Mouse (Mus musculus) kidney, adult 11 months (tissue): ENCODE results near the gene Ampd2.

Source experiments
- DNase-seq: peaks from one replicate; pipeline ENCODE4 v3.0.0; 2022

The Ampd2 gene

DNA sequence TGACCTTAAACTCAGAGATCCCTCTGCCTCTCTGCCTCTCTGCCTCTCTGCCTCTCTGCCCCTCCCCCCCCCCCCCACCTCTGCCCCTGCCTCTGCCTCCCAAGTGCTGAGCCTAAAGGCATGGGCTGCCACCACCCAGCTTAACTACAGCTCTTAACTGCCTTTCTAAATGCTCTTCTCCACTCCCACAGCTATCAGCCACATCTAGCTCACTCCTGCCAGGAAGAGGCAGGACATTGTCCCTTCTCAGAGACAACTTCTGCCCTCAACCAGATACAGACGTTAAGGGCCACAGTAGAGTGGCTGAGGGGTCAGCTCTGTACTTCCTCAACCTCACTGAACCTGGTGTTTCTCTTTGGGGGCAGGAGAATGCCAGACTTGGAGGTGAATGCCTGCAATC lies 17.6 kb downstream of the Ampd2 start:
- DNase-seq, result no peak

DNA sequence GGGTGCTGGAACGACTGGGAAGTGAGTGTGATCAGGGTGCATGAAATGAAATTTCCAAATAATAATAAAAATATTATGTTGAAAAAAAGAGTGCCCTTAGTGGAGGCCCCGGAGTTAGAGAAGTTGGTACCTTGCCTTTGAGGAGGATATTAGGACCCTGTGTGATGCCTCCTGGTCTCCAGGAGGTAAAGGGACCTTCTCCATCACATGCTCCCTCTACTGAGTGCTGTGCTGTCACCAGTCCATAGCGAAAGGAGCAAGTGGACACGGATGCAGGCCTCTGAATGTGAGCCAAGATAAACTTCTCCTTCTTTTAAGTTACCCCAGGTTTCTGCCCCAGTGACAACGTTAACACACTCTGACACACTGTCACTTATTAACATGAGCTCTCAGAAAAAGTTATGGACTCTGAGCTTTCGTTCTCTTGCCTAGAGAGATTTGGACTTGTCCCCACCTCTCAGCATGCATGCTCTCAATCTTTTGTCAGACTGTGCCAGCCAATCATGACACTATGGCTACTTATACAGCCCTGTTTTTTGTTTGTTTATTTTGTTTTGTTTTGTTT lies 19.0 kb downstream of the Ampd2 start:
- peak; percentile 75 for DNase-seq

DNA sequence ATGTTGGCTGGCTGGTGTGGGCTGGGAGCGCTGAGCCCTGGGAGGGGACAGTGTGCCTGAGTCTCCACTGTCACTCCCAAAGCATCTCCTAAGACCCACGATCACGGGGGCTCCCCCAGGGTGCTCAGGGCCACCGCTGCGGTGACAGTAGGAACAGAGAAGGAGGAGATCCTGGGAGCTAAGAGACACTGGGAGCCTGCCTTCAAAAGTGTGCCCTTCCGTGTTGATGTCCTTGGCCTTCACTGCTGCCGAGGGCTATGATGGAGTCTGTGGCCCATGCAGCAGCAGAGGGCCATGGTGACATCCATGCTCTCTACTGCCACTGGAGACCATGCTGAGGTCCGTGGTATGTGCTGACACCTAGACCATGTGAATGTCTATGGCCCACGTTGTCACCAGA lies 20.9 kb downstream of the Ampd2 start:
- DNase-seq, result no peak

DNA sequence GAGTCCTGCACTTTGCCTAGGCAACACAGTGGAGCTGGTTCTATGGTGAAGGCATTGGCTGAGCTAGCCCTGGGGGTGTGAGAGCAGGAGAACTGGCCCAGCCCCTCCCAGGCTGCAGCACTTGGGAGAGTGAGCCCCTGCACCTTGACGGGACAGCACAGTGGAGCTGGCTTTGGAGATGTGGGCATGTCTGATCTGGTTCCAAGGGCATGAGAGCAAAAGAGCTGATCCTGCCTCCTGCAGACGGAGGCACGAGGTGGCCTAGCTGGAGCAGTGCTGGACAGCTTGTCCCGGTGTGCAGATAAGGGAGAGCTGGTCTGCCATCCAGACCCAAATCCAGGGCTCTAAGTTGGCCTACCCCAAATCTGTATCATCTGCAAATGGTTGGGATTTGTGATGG lies 21.8 kb downstream of the Ampd2 start:
- no peak for DNase-seq

DNA sequence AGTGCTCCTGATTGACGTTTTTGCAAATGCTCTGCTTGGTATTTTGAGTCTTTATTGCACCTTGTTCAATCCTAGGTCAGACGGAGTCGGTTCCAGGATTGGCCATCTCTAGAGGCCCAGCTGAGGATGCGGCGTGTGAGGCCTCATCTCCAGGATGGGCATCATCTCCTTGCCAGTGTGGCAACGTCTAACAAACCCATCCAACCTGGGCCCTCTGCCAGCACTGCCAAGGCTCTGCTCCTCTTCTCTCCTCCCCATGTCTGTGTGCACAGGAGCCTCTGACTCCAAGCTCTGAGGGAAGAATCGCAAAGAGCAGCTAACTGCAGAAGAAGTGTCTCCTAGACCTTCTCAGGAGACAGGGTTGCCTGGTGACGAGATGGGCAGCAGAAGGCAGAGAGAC lies 23.8 kb downstream of the Ampd2 start:
- DNase-seq, result no peak

DNA sequence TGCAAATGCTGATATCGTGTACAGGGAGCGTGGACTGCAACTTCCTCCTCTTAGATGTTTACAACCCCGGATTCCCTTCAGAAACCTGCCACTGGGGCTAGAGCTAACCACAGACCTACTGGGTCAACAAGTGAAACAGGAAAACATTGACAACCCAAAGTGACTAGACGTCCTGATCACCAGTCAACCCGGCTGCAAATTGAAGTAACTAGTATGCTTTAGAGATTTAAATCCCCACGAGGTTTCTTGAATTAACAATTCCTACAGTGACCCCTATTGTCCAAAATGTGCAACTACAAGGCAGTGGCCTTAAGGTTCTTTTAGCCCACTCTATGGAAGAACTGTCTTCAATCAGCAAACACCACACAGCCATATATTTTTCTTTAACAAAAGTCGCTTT lies 25.0 kb downstream of the Ampd2 start:
- DNase-seq, result no peak

DNA sequence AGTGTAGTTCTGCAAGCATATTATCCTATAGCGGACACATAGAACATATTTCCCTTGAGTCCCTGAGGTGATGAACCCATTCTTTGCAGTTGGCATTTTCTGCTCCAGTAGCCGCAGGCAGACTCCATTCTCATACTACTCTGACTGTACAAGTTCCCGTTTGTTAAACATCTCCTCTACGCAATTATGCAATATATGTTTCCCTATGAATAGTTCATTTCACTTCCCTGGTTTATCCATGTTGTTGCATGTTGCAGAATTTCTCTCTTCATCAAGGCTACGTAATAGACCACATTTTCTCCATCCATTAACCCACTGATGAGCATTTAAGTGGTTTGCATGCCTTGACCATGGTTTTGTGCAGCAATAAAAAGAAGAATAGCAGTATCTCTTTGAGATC lies 36.0 kb downstream of the Ampd2 start:
- DNase-seq, result no peak

DNA sequence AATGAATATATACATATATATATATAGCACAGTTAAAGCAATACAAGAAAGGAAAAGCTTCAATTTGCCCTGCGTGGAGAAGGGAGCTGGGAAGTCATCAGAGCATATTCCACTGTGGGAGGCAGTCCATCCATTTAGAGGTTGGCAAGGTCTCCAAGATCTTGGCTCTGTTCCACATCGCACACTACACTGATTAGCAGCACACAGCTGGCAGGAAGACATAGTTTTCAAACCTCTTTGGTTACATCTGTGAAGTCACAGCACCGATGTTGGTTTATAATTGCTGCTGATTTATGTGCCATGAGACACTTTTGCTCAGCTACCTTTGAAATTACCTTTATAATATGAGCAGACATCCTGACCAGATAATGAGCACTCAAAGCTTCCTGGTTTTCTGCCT lies 38.1 kb downstream of the Ampd2 start:
- DNase-seq, result no peak

DNA sequence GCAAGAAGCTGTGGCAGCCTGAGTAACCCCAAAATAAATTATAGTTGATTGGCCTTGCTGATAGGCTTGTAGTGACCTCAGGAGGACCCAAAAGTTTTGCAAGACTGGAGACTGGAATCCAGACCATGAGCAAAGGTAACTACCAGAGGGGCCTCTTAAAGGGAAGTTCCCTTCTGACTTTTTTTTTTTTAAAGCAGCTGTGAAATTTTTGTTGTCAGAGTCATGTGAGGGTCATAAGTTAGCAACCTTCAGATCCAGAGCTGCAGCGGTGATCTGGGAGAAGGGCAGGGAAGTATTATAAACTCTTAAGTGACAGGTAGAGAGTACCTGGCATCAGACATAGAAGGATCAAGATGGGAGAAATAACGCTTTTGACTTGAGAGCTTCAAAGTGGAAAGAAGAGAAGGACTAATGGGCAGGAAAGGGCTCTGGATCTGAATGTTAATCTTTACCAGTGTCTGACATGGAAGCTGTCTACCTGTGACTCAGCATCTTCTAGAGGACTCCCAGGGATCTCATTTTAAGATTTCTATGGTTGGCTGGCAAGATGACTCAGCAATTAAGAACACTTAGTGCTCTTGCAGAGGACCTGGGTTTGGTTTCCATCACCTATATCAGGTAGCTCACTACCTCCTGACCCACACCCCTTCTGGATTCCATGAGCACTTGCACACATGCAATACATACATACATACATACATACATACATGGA lies 39.4 kb downstream of the Ampd2 start:
- DNase-seq, result no peak

DNA sequence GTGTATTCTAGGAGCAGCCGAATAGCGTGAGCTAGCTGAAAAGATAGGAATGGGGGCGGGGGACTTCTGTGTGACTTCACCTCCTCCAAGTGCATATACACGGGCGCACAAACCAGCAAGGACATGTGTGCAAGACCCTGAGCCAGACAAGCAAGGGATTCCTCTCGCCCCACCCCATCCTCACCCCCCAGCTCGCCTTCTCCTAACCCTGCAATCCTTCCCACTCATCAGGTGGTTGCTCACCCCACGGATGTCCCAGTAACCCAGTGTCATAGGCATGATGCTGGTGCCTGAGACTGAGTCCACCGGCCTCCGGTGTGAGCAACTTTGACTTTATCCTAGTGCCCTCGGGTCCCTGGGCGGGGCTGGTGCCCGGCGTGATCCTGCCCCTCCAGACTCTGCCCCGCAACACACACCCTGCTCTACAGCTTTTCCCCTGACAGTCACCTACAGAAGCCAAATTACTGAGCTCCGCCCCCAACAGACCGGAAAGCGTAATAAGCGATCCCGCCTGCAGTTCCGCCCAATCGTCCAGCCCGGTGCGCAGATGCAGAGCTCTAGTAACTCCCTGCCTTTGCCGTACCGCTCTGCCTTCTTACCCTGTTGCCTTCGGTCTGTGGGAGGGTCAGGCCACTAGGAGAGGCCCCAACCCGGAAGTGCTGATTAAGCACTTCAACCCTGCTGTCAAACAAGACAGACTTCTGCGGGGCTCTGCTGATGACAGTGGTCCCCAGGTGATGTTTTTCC lies 41.9 kb downstream of the Ampd2 start, which contains the start of gene Gstm4:
TSS of gene Gstm4 (minus strand) at position 501 of the 747 bp plus-strand sequence.
- peak; percentile 95 for DNase-seq

DNA sequence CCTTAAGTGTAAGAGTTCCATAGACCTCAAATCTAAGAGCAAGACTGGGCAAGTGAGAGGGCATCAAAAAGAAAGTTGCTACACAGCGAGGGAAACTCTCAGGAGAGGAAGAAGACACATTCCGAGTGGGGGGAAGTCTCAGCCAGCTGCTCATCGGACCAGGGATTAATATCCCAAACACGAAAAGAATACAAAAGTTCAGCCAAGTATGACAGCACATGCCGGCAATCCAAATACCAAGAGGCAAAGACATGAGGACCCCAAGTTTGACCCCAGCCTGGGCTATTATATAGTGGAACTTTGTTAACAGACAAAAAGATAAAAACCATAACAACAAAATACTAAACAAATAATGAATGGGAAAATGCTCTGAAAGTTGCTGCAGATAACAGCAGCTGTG lies 53.3 kb downstream of the Ampd2 start:
- no peak for DNase-seq

DNA sequence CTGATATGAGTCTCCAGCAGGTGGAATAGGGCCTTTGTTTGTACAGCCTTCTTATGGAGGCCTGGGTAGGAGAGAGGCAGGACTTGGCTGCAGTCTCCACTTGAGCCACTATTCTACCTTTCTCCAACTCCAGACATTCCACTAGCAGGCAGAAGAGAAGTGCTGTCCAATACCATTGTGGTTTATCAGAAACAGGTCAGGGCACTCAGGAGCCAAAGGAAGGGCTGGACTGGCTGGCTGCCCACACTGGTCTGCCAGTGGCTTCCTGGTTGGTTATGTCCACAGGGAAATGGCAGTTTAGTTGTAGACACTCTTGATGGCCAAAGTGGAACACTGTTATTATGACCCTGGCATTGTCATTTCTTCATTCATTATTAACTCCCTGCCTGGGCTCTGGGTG lies 54.3 kb downstream of the Ampd2 start:
- no peak for DNase-seq

DNA sequence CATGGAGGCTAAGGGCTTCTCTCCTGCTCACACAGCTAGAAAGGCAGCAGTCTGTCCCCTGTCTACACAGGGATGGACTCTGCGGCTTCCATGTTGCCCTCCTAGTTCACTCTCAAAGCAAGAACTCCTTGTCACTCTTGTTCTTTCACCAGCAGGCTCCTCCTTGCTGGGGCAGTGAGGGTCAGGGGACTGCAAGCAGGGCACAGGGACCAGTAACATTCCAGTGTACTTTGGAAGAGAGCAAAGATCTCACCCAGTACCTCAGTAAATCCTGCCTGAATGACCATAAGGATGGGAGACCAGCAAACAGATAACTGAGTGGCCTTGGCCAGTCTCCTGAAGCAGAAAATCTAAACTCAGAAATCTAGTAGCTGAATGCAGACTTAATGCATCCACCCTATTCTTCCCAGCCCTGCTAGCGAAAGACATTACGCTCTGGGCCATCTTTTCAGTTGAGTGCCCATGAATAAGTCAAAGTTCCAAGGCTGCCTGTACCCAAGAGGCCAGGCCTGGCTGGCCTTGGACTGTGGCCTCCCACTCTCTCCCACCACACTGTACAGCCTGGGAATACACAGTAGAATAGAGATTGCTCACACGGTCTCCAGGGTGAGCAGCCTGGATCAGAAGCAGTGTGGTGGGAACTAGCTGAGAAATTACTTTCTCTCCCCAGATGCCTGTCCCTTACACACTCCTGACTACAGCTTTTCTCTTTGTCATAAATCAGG lies 57.6 kb downstream of the Ampd2 start:
- DNase-seq, result peak; percentile 63

DNA sequence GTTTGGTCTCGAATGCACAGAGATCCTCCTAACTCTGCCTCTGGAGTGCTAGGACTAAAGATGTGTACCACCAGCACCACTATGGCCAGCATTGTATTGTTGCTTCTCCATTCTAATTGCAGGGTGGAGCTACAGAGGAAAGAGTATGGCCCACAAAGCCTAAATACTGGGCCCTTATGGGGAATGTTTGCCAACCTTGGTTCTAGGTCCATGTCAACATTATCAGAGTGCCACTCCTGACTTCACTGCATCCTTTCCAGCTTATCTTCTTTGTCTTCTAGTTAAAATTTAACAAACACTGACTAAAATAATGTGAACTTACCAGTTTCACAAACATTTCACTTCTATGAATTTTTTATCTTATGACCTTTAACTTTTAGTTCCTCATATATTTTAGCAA lies 59.9 kb downstream of the Ampd2 start:
- DNase-seq, result no peak

DNA sequence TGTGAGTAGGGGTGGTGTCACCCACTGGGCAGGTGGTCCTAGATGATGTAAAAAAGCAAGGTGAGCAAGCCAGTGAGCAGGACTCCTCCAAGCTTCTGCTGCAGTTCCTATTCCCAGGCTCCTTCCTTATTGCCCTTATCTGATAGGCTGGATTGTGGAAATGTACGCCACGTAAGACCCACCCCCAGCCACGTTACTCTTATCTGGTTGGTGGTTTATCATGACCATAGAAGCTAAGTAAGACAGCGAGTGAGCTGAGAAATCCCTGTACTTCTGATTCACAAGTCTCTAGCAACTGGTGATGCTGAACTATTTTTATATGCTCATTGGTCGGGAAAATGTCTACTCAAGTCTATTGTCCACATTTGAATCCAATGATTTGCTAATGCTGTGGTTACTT lies 60.4 kb downstream of the Ampd2 start:
- no peak for DNase-seq

DNA sequence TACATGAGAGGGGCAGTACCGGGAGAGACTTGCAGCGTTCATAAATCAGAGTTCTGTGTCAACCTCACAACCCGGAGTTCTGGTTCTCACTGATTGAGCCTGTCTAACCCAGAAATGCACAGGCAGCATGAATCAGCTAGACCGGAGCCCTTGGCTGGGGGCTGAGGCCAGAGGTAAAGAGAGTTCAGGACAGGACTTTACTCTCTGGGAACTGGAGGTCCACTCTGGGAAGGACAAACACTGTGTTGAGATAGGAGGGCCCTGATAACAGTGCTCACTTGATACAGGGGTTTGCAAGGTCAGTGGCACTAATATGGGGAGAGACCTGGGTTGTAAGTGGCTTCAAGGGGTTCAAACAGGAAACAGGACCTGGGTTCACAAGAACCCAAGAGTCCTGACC lies 61.1 kb downstream of the Ampd2 start:
- no peak for DNase-seq
